Mouse (Mus musculus) liver, postnatal 0 days (tissue): ENCODE measurements around the gene Pld5. TPM values are rescaled to one million over a fixed set of nuclear protein-coding genes. Genes with fewer than 3 reads are reported as not detected.

Experiments used
- ATAC-seq: fragments of 200-750 bp; cut with Nextera tagmentation; 2 replicates; pipeline ENCODE4 v1.8.0; 2017; ENCODE audit warnings: mild to moderate bottlenecking, moderate library complexity
- DNase-seq: peaks from one replicate; pipeline ENCODE4 v3.0.0-alpha.2; 2016
- H3K27ac ChIP-seq: fragments of 300-500 bp; sonication (generic); 2 replicates; pipeline ENCODE4 v1.5.1; 2014; ENCODE audit warnings: antibody characterized with exemption, moderate library complexity, mild to moderate bottlenecking, low read depth
- H3K27me3 ChIP-seq: fragments of 300-500 bp; sonication (generic); 2 replicates; pipeline ENCODE4 v1.6.1; 2014; ENCODE audit warnings: low read length, control low read depth, mixed read lengths; ENCODE audit not compliant: insufficient read depth
- H3K36me3 ChIP-seq: fragments of 300-500 bp; sonication (generic); replicated peaks from 2 replicates; pipeline ENCODE4 v1.6.1; 2014; ENCODE audit warnings: mild to moderate bottlenecking, control low read depth, low read length, moderate library complexity, mixed read lengths; ENCODE audit not compliant: insufficient read depth
- H3K4me1 ChIP-seq: fragments of 300-500 bp; sonication (generic); 2 replicates; pipeline ENCODE4 v1.6.1; 2014; ENCODE audit warnings: antibody characterized with exemption, mild to moderate bottlenecking, control low read depth; ENCODE audit not compliant: insufficient read depth
- H3K4me2 ChIP-seq: fragments of 300-500 bp; sonication (generic); 2 replicates; pipeline ENCODE4 v1.6.1; 2014; ENCODE audit warnings: low read depth, mild to moderate bottlenecking, low read length, moderate library complexity, mixed read lengths
- H3K4me3 ChIP-seq: fragments of 300-500 bp; sonication (generic); 2 replicates; pipeline ENCODE4 v1.5.1; 2014; ENCODE audit warnings: low read depth, low read length
- H3K9ac ChIP-seq: fragments of 300-500 bp; sonication (generic); replicated peaks from 2 replicates; pipeline ENCODE4 v1.6.1; 2014; ENCODE audit warnings: mild to moderate bottlenecking, moderate library complexity
- H3K9me3 ChIP-seq: fragments of 300-500 bp; sonication (generic); 2 replicates; pipeline ENCODE4 v1.6.1; 2016; ENCODE audit warnings: mild to moderate bottlenecking, control low read depth, low read length, mixed read lengths
- CTCF ChIP-seq: sonication (generic); IDR thresholded peaks from 2 replicates; pipeline ENCODE4 v1.5.1; 2016; ENCODE audit warnings: antibody characterized with exemption, low read depth
- EP300 ChIP-seq: IDR thresholded peaks from 2 replicates; pipeline ENCODE4 v1.6.1; 2016; ENCODE audit warnings: antibody characterized with exemption, low read depth, mild to moderate bottlenecking
- WGBS: fragments of 180-500 bp; shearing (Covaris S2); extraction: QIAGEN DNeasy Blood & Tissue Kit; methylation state at CpG from one replicate; pipeline ENCODE4 v1.1.7; 2014; ENCODE audit not compliant: insufficient replicate concordance; 5-methylcytosine and 5-hydroxymethylcytosine counted together
- polyA plus RNA-seq: library from polyadenylated mRNA; unstranded; fragments of >200 nt; fragmentation: Nextera tagmentation; extraction: Ambion mirVana; gene quantifications from 2 replicates; pipeline ENCODE4 v1.2.1, GENCODE M21; 2015

Pld5 gene
- polyA plus RNA-seq, 1 experiment from 2014 or later: not detected

DNA sequence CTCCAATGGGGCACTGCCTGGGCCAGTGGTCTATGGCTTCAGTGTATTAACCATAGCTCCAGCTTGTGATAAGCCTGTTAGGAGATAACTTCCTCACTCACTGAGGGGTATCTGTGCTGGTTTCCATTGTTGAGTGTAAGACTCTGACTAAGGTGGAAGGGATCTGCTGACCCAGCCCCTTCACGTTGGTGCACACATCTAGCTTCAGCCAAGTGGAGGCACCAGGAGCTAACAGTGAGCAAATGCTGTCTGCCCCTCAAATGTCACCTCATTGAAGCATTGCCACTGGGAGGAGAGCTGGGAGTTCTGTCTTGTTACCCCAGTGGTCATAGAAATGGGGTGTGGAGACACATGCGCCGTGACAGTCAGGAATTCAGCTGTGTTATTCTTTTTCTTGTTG is 336.4 kb downstream of the Pld5 start:
- DNase-seq: no peak
- Histone ChIP-seq H3K36me3 (no peaks in the 10 kb centered on the region), H3K4me1 (no peaks in the 10 kb centered on the region), H3K27me3 (no peaks in the 10 kb centered on the region), H3K4me3 (no peak overlapping the region), H3K27ac (no peak overlapping the region), H3K9ac (no peak overlapping the region), H3K4me2 (no peak overlapping the region), H3K9me3 (no peaks in the 10 kb centered on the region)
- no peak for TF ChIP-seq CTCF
- no peak for TF ChIP-seq EP300
- ATAC-seq: no peak
- WGBS: 61% methylated on average over 3 of the region's 3 CpGs

- no peaks in the 10 kb centered on the region for H3K9me3 ChIP-seq
- ATAC-seq (peak; percentile 62; the same call in 1 of the 2 replicates), DNase-seq (peak; percentile 43)
- TF ChIP-seq EP300 (no peak), CTCF (peak; percentile 83)
- no peaks in the 10 kb centered on the region for H3K4me1 ChIP-seq
- no peak overlapping the region for H3K9ac ChIP-seq
- H3K27me3 ChIP-seq: no peaks in the 10 kb centered on the region
- H3K4me3 ChIP-seq: no peak overlapping the region
- no peak overlapping the region for H3K27ac ChIP-seq
- no peaks in the 10 kb centered on the region for H3K36me3 ChIP-seq
- H3K4me2 ChIP-seq: 0 out of 2 replicates have a peak overlapping the region, but pooled peaks have one; percentile 10
- WGBS: 15% methylated on average over 11 of the region's 11 CpGs
Measured at GRCm38 (mm10) chr1:175936282-175936737, 338.8 kb downstream of the Pld5 start.

- Histone ChIP-seq H3K4me3 (no peak overlapping the region), H3K9me3 (no peaks in the 10 kb centered on the region), H3K27me3 (no peaks in the 10 kb centered on the region), H3K4me1 (no peaks in the 10 kb centered on the region), H3K4me2 (no peak overlapping the region), H3K9ac (no peak overlapping the region), H3K36me3 (no peaks in the 10 kb centered on the region), H3K27ac (no peak overlapping the region)
- WGBS: 87% methylated on average over 5 of the region's 5 CpGs
- no peak for DNase-seq
- TF ChIP-seq EP300: no peak
- TF ChIP-seq CTCF: no peak
- ATAC-seq: no peak
Measured at GRCm38 (mm10) chr1:175931391-175931790, 343.7 kb downstream of the Pld5 start.

DNA sequence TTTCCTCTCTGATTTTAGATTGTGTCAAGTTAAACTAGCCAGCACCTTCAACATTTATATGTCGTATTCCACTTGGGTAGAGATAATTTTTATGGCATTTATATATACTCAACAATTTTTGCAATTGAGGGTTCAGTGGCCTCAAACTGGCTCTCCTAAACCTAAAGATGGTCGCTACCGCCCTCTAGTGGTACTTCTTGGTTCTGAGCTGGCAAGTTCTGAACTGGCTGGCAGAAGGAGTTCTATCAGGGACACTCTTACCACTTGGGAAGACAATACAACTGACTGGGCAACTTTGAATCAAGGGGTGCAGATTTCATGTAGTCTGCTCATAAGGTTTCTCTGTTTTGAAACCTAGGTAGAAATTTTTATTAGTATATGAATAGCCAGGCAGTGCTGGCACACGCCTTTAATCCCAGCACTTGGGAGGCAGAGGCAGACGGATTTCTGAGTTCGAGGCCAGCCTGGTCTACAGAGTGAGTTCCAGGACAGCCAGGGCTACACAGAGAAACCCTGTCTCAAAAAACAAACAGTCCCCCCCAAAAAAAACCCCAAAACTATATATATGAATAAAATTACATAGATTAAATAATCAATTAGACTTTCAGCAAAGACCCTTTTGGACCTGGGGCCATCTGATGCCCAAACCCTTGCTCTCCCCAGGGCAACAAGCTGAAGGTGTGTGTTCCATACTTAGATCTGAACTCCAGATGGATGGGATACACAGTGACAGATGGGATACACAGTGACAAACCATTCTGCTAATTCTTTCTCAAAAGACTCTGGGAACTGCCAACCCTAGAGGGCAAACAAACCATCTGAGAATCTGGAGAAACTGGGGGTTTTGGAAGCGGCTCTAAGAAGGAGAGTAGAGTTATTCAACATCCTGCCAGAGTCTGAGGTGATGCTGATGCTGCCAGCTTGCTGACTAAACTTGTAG is 351.0 kb downstream of the Pld5 start:
- DNase-seq: peak; percentile 76
- no peak overlapping the region for H3K9ac ChIP-seq
- H3K27ac ChIP-seq: no peak overlapping the region
- H3K9me3 ChIP-seq: no peaks in the 10 kb centered on the region
- H3K4me3 ChIP-seq: no peak overlapping the region
- no peaks in the 10 kb centered on the region for H3K36me3 ChIP-seq
- H3K4me2 ChIP-seq: no peak overlapping the region
- H3K27me3 ChIP-seq: no peaks in the 10 kb centered on the region
- peak; percentile 83 for TF ChIP-seq CTCF
- TF ChIP-seq EP300: no peak
- ATAC-seq: no peak
- no peaks in the 10 kb centered on the region for H3K4me1 ChIP-seq
- WGBS: 45% methylated on average over 7 of the region's 7 CpGs

DNA sequence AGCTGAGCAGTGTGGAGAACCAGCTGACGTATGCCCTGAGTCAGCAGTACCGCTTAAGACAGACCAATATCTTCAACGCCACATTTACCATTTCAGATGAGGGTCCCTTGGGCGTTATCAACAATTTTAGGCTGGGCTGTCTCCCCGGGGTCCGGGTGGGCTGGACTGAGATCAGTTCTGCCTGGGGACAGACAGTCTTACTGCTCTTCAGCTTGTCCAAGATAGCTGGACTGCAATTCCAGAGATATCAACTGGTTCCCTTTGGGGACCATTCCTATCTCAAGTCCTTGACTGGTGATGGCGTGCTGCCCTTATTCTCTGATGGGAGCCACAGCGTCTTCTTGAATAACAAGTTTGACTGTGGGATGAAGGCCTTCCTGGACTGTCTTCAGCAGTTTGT is 354.0 kb downstream of the Pld5 start:
- Histone ChIP-seq H3K36me3 (no peaks in the 10 kb centered on the region), H3K27me3 (no peaks in the 10 kb centered on the region), H3K9me3 (no peaks in the 10 kb centered on the region), H3K4me3 (no peak overlapping the region), H3K27ac (no peak overlapping the region), H3K4me2 (no peak overlapping the region), H3K4me1 (no peaks in the 10 kb centered on the region), H3K9ac (no peak overlapping the region)
- no peak for ATAC-seq
- no peak for DNase-seq
- WGBS: 86% methylated on average over 8 of the region's 8 CpGs
- TF ChIP-seq CTCF: no peak
- TF ChIP-seq EP300: no peak

DNA sequence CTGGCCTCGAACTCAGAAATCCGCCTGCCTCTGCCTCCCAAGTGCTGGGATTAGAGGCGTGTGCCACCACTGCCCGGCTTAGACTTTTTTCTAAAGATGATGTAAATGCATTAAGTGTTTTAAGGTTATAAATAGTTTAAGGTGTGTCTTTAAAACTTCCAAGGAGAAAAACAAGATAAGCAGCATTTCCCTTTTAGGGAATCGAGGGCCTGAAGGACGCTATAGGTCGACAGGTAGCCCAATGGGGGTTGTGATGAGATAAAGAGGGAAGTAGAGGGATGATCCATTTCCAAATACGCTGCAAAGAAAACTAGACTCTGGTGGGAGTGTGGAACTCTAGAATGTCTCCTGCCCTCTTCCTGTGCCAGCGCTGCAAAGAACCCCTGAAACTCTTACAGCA is 355.1 kb downstream of the Pld5 start, which contains the start of gene Gm38100:
Gene Gm38100, plus strand, starts transcription at position 301 of the 400 bp plus-strand sequence.
- no peaks in the 10 kb centered on the region for H3K9me3 ChIP-seq
- TF ChIP-seq EP300 (no peak), CTCF (no peak)
- H3K4me2 ChIP-seq: no peak within 1 kb of the TSS
- DNase-seq (no peak), ATAC-seq (no peak)
- no peak within 1 kb of the TSS for H3K4me3 ChIP-seq
- no peaks in the 10 kb centered on the region for H3K4me1 ChIP-seq
- no peak within 1 kb of the TSS for H3K27ac ChIP-seq
- H3K36me3 ChIP-seq: no peaks in the 10 kb centered on the region
- H3K27me3 ChIP-seq: no peaks in the 10 kb centered on the region
- WGBS: 73% methylated on average over 9 of the region's 9 CpGs
- H3K9ac ChIP-seq: no peak within 1 kb of the TSS
